Mouse (Mus musculus) ES-Bruce4 (cell line): Measurements from ENCODE around the gene Xylt1. TPM values are rescaled to one million over a fixed set of nuclear protein-coding genes. Genes with fewer than 3 reads are reported as not detected.

Experiments
- H3K27ac ChIP-seq: 2 replicates; pipeline ENCODE4 v1.5.1; 2012; ENCODE audit warnings: low read length, inconsistent platforms; ENCODE audit not compliant: insufficient read depth
- H3K27me3 ChIP-seq: 2 replicates; pipeline ENCODE4 v1.6.1; 2012; ENCODE audit warnings: mild to moderate bottlenecking, low read length, inconsistent platforms; ENCODE audit not compliant: control insufficient read depth, poor library complexity, insufficient read depth, severe bottlenecking
- H3K36me3 ChIP-seq: 2 replicates; pipeline ENCODE4 v1.6.1; 2012; ENCODE audit warnings: inconsistent platforms, mild to moderate bottlenecking, low read length, moderate library complexity; ENCODE audit not compliant: control insufficient read depth, poor library complexity, insufficient read depth, severe bottlenecking
- H3K4me1 ChIP-seq: one replicate; pipeline ENCODE4 v1.8.1; 2011; ENCODE audit warnings: low read length; ENCODE audit not compliant: control insufficient read depth, insufficient read depth
- H3K4me3 ChIP-seq: 2 replicates; pipeline ENCODE4 v1.5.1; 2011; ENCODE audit warnings: low read depth, mild to moderate bottlenecking, low read length
- H3K9ac ChIP-seq: 2 replicates; pipeline ENCODE4 v1.6.1; 2012; ENCODE audit warnings: low read depth, mild to moderate bottlenecking, inconsistent platforms; ENCODE audit not compliant: poor library complexity, severe bottlenecking
- H3K9me3 ChIP-seq: replicated peaks from 2 replicates; pipeline ENCODE4 v1.6.1; 2012; ENCODE audit warnings: mild to moderate bottlenecking, low read length, inconsistent platforms; ENCODE audit not compliant: control insufficient read depth, poor library complexity, insufficient read depth, severe bottlenecking
- CTCF ChIP-seq: IDR thresholded peaks from one replicate; pipeline ENCODE4 v1.8.1; 2011; ENCODE audit warnings: low read depth, low read length
- EP300 ChIP-seq: IDR thresholded peaks from 2 replicates; pipeline ENCODE4 v1.6.1; 2011; ENCODE audit warnings: low read depth, low read length; ENCODE audit not compliant: insufficient read depth
- POLR2A ChIP-seq: IDR thresholded peaks from one replicate; pipeline ENCODE4 v1.8.1; 2011; ENCODE audit warnings: low read length; ENCODE audit not compliant: insufficient read depth
- polyA plus RNA-seq: library from polyadenylated mRNA; stranded (reverse); fragments of >200 nt; gene quantifications from 2 replicates; pipeline ENCODE4 v1.2.4, GENCODE M21; 2011; ENCODE audit warnings: low read depth; ENCODE audit not compliant: missing spikeins, insufficient read depth, insufficient read length

Gene Xylt1
- polyA plus RNA-seq, 1 experiment: 1.2 TPM

DNA sequence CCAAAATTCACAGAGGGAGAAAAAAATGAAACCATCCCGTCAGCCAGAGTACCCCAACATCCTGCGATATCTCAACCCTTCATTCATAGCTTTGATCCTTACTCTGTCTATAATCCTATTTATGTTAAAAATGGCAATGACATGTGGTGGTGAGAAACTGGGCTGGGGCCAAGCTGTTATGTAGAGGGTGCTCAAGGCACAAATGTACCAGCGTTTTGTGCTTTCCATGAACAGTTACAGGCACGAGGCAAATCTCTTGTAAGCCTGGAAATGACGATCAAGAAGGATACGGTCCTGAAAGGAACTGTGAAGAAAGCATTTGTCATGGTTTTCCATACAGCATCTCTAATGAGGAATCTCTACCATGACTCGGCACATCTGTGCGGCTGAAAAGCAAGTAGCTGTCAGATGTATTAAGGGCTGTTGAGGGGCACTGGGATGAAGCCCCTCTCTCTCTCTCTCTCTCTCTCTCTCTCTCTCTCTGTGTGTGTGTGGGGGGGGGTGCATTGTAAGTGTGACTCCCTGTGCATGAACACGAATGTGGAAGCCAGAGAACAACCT, 183.2 kb downstream of the Xylt1 start:
- no peak overlapping the region for H3K9ac ChIP-seq
- TF ChIP-seq POLR2A (no peak), CTCF (no peak), EP300 (no peak)
- H3K9me3 ChIP-seq: no peaks in the 10 kb centered on the region
- no peak overlapping the region for H3K4me3 ChIP-seq
- no peak overlapping the region for H3K27ac ChIP-seq
- H3K27me3 ChIP-seq: no peaks in the 10 kb centered on the region
- H3K36me3 ChIP-seq: no peaks in the 10 kb centered on the region
- H3K4me1 ChIP-seq: no peaks in the 10 kb centered on the region

DNA sequence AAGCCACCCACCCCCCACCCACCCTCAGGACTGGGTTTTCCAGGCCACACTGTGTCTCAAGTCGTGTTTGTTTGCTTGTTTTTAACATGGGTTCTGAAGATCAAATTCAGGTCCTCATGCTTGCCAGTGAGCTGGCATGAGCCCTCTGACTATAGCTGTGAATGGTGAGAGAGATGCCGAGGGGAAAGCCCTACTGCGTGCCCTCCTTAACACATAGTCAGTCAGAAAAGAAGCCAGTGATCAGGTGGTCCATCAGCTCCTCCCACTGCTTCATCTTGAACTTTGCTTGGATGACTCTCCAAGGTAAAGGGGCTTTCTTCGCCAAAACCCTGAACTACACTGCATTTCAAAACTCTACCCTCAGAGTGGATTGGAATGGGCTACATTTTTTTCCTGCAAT, 183.8 kb downstream of the Xylt1 start:
- Histone ChIP-seq H3K36me3 (no peaks in the 10 kb centered on the region), H3K9me3 (no peaks in the 10 kb centered on the region), H3K4me3 (no peak overlapping the region), H3K27me3 (no peaks in the 10 kb centered on the region), H3K4me1 (no peaks in the 10 kb centered on the region), H3K27ac (no peak overlapping the region), H3K9ac (no peak overlapping the region)
- no peak for TF ChIP-seq CTCF
- no peak for TF ChIP-seq POLR2A

DNA sequence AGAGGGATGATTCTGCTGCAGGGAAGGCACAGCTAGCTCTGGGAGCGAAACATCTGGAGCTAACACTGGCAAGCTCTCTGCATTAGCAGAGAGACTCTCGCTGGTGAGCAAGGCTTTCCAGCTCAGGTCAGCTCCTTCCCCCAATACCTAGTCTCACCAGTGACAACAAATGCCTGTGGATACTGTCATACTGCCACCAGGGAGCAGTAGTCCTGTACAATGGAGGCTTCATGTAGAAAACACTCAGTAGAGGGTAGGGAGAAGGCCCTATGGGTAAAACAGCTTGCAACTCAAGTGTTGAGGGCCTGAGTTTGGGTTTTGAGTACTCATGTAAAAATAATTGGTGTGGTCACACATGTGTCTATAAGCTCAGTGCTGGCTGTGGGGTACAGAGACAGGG, 185.3 kb downstream of the Xylt1 start:
- TF ChIP-seq CTCF (no peak), EP300 (no peak), POLR2A (no peak)
- Histone ChIP-seq H3K27me3 (no peaks in the 10 kb centered on the region), H3K4me1 (no peaks in the 10 kb centered on the region), H3K9me3 (no peaks in the 10 kb centered on the region), H3K9ac (no peak overlapping the region), H3K36me3 (no peaks in the 10 kb centered on the region), H3K4me3 (no peak overlapping the region), H3K27ac (no peak overlapping the region)

DNA sequence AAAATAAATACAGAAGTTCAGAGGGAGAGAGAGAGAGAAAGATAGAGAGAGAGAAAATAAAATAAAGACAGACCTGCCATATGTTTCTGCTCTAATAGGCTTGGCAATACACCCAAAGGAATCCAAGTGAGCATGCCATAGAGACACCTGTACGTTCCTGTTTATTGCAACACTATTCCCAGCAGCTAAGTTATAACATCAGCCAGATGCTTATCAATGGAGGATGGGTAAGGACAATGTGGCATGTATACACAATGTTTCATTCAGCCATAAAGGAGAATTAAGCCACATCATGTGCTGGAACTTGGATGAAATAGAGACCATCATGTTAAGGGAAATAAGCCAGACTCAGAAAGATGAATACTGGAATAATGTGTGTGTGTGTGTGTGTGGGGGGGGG, 186.1 kb downstream of the Xylt1 start:
- H3K4me1 ChIP-seq: no peaks in the 10 kb centered on the region
- H3K9me3 ChIP-seq: no peaks in the 10 kb centered on the region
- H3K36me3 ChIP-seq: no peaks in the 10 kb centered on the region
- H3K27ac ChIP-seq: no peak overlapping the region
- H3K9ac ChIP-seq: no peak overlapping the region
- H3K27me3 ChIP-seq: no peaks in the 10 kb centered on the region
- no peak overlapping the region for H3K4me3 ChIP-seq
- no peak for TF ChIP-seq EP300
- TF ChIP-seq CTCF: no peak
- TF ChIP-seq POLR2A: no peak

DNA sequence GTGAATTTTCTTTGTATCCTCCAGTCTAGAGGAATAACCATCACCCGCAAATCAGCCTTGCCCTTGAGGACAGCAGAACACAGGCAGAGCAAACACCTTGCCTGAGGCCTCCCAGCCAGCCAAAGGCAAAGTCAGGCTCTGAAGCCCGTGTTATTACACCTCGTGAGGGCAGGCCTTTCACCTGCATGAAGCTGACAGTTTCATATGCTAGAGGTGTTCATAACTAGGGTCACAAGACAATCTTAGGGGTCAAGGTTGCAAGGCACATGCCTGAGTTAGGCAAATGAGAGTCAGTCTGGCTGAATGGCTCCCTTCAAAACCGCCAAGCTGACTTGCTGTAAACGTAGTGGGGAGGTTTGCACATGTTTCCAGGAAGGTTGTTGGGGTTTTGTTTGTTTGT, 186.5 kb downstream of the Xylt1 start:
- no peaks in the 10 kb centered on the region for H3K4me1 ChIP-seq
- no peak overlapping the region for H3K27ac ChIP-seq
- H3K36me3 ChIP-seq: no peaks in the 10 kb centered on the region
- no peaks in the 10 kb centered on the region for H3K9me3 ChIP-seq
- TF ChIP-seq POLR2A: no peak
- TF ChIP-seq CTCF: no peak
- no peak for TF ChIP-seq EP300
- no peaks in the 10 kb centered on the region for H3K27me3 ChIP-seq
- no peak overlapping the region for H3K4me3 ChIP-seq
- H3K9ac ChIP-seq: no peak overlapping the region

DNA sequence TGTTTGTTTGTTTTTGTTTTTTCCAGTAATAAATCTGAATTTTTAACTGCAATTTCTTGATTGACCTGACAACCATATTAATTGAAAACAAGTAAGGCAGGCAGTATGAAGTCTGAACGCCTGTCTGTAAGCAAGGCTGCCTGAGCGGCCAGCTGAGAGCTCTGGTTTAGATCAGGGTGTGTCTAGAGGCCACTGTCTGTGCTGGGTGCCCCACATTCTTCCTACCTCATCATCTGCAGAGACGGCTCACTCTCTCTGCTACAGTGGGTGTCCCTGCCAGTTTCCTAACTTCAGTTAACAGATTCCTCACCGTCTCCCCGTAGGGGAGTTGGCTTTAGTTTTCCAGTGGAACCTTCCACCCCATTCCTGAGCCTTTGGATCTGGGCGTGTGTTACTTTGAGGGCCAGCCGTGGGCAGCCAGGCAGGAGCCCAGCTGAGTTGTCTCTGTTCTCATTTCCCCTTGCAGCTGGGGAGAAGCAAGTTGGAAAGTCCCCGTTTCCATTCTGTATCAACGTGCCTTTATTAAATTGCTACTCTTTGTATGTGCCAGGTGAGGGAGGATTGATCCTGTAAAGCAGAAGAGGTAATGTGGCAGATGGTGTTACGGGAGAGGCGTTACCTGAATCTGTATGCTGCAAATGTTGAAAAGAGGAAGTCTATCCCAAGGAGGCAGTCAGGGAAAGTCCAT, 187.0 kb downstream of the Xylt1 start:
- H3K9ac ChIP-seq: no peak overlapping the region
- no peak overlapping the region for H3K27ac ChIP-seq
- H3K4me1 ChIP-seq: no peaks in the 10 kb centered on the region
- no peak overlapping the region for H3K4me3 ChIP-seq
- no peaks in the 10 kb centered on the region for H3K27me3 ChIP-seq
- TF ChIP-seq CTCF (no peak), POLR2A (no peak), EP300 (no peak)
- no peaks in the 10 kb centered on the region for H3K9me3 ChIP-seq
- H3K36me3 ChIP-seq: no peaks in the 10 kb centered on the region
